Mouse (Mus musculus): ENCODE measurements at regions not wholly inside any gene's neighbourhood (a gene's known extent, or its start where the extent isn't known, plus 50 kb on each side); places are given as distances from the start of the nearest gene placed in this dataset.

DNA sequence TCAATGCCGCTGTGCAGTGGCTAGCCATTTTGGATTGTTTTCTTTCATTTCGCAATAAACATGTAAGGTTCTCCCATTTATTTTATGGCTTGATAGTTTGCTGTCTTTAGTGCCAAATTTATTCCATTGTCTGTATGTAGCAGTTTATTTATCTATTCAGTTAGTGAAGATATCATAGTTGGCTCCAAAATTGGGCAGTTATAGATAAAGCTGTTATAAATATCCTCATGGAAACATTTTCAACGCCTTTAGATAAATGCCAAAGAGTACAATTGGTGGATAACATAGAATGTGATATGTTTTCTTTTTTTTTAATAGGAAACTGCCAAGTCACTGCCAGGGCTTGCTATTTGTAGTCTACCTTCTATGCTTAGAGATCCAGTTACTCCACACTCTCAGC is 265.1 kb upstream of the Tas2r119 start:
- no peak overlapping the region for H3K27ac ChIP-seq (replicated peaks)
- 70% methylated on average over 3 of the region's 3 CpGs for WGBS (ENCODE audit: insufficient replicate concordance)

DNA sequence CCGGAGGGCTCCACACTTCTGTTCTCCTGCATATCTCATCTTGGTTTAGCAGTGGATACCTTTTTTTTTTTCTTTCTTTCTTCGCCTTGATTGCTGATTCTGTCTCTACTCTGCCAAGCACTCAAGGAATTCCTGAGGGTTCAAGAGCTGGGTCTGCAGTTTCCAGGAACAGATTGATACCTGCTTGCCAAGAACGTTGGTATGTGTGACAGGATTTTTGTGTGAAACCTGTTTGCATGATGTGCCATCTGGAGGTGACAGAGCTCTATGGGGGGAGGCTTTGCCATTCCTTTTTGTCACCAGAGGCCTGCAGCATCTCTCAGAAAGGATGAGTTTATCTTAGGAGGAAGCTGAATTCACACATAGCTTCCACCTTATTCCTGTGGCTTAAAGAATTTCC is 255.6 kb upstream of the Tas2r119 start:
- no peak overlapping the region for H3K27ac ChIP-seq (replicated peaks)
- ATAC-seq (ENCODE audit: insufficient read depth) = no peak
- no peaks in the 10 kb centered on the region for H3K36me3 ChIP-seq (replicated peaks)
- no peak overlapping the region for H3K4me2 ChIP-seq
- H3K27me3 ChIP-seq = no peaks in the 10 kb centered on the region
- WGBS (ENCODE audit: insufficient replicate concordance) = 46% methylated on average over 3 of the region's 3 CpGs
- H3K4me1 ChIP-seq (replicated peaks) = no peaks in the 10 kb centered on the region
- no peak overlapping the region for H3K9ac ChIP-seq
- no peak overlapping the region for H3K4me3 ChIP-seq (replicated peaks)
- no peaks in the 10 kb centered on the region; the same call in 1 of the 2 replicates for H3K9me3 ChIP-seq (replicated peaks)

More for the DNA sequence above, 265.1 kb upstream of the Tas2r119 start:
- no peaks in the 10 kb centered on the region for H3K36me3 ChIP-seq (replicated peaks)
- no peaks in the 10 kb centered on the region for H3K27me3 ChIP-seq
- no peak for ATAC-seq (ENCODE audit: insufficient read depth)
- no peaks in the 10 kb centered on the region for H3K9me3 ChIP-seq (replicated peaks)
- H3K9ac ChIP-seq = no peak overlapping the region
- H3K4me3 ChIP-seq (replicated peaks) = no peak overlapping the region
- H3K4me2 ChIP-seq = no peak overlapping the region
- no peaks in the 10 kb centered on the region for H3K4me1 ChIP-seq (replicated peaks)

DNA sequence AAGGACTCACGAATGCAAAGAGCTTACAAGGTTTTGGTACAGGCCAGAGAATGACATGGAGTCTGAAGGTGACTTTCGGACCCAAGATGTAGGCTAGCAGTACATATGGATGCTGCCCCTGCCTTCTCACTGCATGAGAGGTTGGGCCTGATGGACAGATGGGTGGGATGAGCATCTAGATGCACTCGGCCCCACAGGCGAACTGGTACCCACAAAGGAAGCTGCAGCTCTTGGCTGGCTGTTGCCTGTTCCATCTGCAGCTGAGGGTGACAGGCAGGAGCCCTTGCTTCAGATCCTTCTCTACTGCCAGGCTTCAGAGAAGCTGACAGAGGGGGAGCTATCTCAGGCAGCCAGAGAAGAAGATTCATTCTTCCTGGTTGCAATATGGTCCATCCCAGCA is 216.8 kb upstream of the Tas2r119 start:
- Histone ChIP-seq H3K36me3 (replicated peaks) (no peaks in the 10 kb centered on the region), H3K27ac (replicated peaks) (no peak overlapping the region), H3K4me2 (no peak overlapping the region), H3K9ac (no peak overlapping the region), H3K4me1 (replicated peaks) (no peaks in the 10 kb centered on the region), H3K9me3 (replicated peaks) (no peaks in the 10 kb centered on the region), H3K27me3 (no peaks in the 10 kb centered on the region), H3K4me3 (replicated peaks) (no peak overlapping the region)
- ATAC-seq (ENCODE audit: insufficient read depth) = no peak
- 53% methylated on average over 4 of the region's 4 CpGs for WGBS (ENCODE audit: insufficient replicate concordance)

GRCm38 (mm10) chr15:31961963-31962362 is 215.1 kb upstream of the Tas2r119 start:
- Histone ChIP-seq H3K27ac (replicated peaks) (no peak overlapping the region), H3K4me1 (replicated peaks) (no peaks in the 10 kb centered on the region), H3K27me3 (no peaks in the 10 kb centered on the region), H3K4me3 (replicated peaks) (no peak overlapping the region), H3K9ac (no peak overlapping the region), H3K36me3 (replicated peaks) (no peaks in the 10 kb centered on the region), H3K9me3 (replicated peaks) (no peaks in the 10 kb centered on the region), H3K4me2 (no peak overlapping the region)
- WGBS (ENCODE audit: insufficient replicate concordance) = 45% methylated on average over 2 of the region's 2 CpGs
- ATAC-seq (ENCODE audit: insufficient read depth) = no peak

DNA sequence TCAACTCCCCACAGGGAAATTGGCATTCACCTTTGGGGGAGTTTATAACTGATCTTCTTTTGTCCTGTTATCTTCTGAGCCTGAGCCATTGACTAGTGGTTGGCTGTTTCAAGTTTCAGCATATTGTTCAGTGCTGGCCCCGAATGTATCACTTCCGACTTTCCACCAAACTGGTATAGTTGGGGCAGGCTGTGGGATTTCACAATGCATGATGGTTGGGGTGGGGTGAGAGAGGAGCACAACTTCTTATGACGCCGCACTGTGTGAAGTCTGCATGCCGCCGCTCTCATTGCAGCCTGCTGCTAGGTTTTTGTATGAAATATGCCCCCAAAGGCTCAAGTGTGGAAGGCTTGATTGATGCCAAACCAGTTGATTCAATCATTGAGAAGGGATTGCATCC is 212.2 kb upstream of the Tas2r119 start:
- no peak for ATAC-seq (ENCODE audit: insufficient read depth)
- no peaks in the 10 kb centered on the region for H3K36me3 ChIP-seq (replicated peaks)

GRCm38 (mm10) chr15:31965542-31965941 is 211.5 kb upstream of the Tas2r119 start:
- H3K36me3 ChIP-seq (replicated peaks) = no peaks in the 10 kb centered on the region
- no peaks in the 10 kb centered on the region for H3K4me1 ChIP-seq (replicated peaks)
- H3K27me3 ChIP-seq = no peaks in the 10 kb centered on the region
- no peak overlapping the region for H3K4me3 ChIP-seq (replicated peaks)
- 45% methylated on average over 4 of the region's 4 CpGs for WGBS (ENCODE audit: insufficient replicate concordance)
- H3K9ac ChIP-seq = no peak overlapping the region
- ATAC-seq (ENCODE audit: insufficient read depth) = no peak
- H3K9me3 ChIP-seq (replicated peaks) = no peaks in the 10 kb centered on the region
- H3K4me2 ChIP-seq = no peak overlapping the region
- H3K27ac ChIP-seq (replicated peaks) = no peak overlapping the region

More for the DNA sequence above, 212.2 kb upstream of the Tas2r119 start:
- H3K9ac ChIP-seq = no peak overlapping the region
- 77% methylated on average over 6 of the region's 6 CpGs for WGBS (ENCODE audit: insufficient replicate concordance)
- no peaks in the 10 kb centered on the region for H3K9me3 ChIP-seq (replicated peaks)
- H3K4me3 ChIP-seq (replicated peaks) = no peak overlapping the region
- no peaks in the 10 kb centered on the region for H3K4me1 ChIP-seq (replicated peaks)
- H3K27me3 ChIP-seq = no peaks in the 10 kb centered on the region
- no peak overlapping the region for H3K27ac ChIP-seq (replicated peaks)
- no peak overlapping the region for H3K4me2 ChIP-seq

DNA sequence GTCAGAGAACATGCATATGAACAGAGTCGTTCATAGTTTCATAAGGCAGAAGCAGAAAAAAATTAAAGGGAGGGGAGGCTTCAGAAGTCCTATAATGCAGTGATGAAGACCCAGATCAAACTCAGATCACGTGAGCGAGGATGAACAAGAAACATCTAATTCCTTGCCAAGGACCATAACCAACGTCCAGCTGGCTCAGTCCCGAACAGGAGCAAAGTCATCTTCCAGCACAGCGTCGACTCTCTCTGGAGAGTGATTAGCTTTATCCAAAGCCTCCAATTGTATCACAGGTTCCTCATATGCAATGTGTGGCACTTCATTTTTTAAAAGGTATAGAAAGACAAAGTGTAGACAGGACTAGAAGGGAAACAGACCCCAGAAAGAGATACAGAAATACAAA is 204.2 kb upstream of the Tas2r119 start:
- ATAC-seq (ENCODE audit: insufficient read depth) = no peak

GRCm38 (mm10) chr15:31973889-31974288 is 203.2 kb upstream of the Tas2r119 start:
- Histone ChIP-seq H3K9me3 (replicated peaks) (no peaks in the 10 kb centered on the region), H3K36me3 (replicated peaks) (no peaks in the 10 kb centered on the region), H3K4me2 (no peak overlapping the region), H3K4me3 (replicated peaks) (no peak overlapping the region), H3K27ac (replicated peaks) (no peak overlapping the region), H3K9ac (no peak overlapping the region), H3K27me3 (no peaks in the 10 kb centered on the region), H3K4me1 (replicated peaks) (no peaks in the 10 kb centered on the region)
- no peak for ATAC-seq (ENCODE audit: insufficient read depth)
- WGBS (ENCODE audit: insufficient replicate concordance) = 71% methylated on average over 11 of the region's 11 CpGs

More for the DNA sequence above, 204.2 kb upstream of the Tas2r119 start:
- Histone ChIP-seq H3K27ac (replicated peaks) (no peak overlapping the region), H3K4me3 (replicated peaks) (no peak overlapping the region), H3K27me3 (no peaks in the 10 kb centered on the region), H3K9me3 (replicated peaks) (no peaks in the 10 kb centered on the region), H3K4me1 (replicated peaks) (no peaks in the 10 kb centered on the region), H3K36me3 (replicated peaks) (no peaks in the 10 kb centered on the region), H3K4me2 (no peak overlapping the region), H3K9ac (no peak overlapping the region)
- WGBS (ENCODE audit: insufficient replicate concordance) = 64% methylated on average over 7 of the region's 7 CpGs

DNA sequence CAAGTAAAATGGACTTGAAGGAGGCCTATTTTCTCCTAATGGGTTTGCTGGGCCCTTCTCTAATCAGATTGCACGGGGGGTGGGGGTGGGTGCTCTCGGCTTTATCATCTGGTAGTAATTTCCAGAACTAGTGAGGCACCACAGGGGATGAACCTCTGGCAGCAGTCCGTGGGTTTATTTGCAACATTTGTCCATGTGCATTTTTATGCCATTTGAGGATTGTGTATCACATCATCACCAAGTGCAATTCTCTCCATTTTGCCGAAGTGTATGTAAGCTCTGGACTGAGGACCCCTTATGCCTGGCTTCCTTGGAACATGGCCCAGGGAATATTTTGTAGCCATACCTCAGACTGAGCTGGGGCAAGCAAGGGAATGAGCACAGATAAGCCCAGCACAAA is 200.6 kb upstream of the Tas2r119 start:
- WGBS (ENCODE audit: insufficient replicate concordance) = 51% methylated on average over 4 of the region's 4 CpGs
- H3K27ac ChIP-seq (replicated peaks) = no peak overlapping the region

GRCm38 (mm10) chr15:31977563-31977962 is 199.5 kb upstream of the Tas2r119 start:
- no peak overlapping the region for H3K27ac ChIP-seq (replicated peaks)
- no peaks in the 10 kb centered on the region for H3K36me3 ChIP-seq (replicated peaks)
- H3K27me3 ChIP-seq = no peaks in the 10 kb centered on the region
- no peak overlapping the region for H3K4me2 ChIP-seq
- H3K4me1 ChIP-seq (replicated peaks) = no peaks in the 10 kb centered on the region
- WGBS (ENCODE audit: insufficient replicate concordance) = 63% methylated on average over 3 of the region's 3 CpGs
- H3K4me3 ChIP-seq (replicated peaks) = no peak overlapping the region
- no peak for ATAC-seq (ENCODE audit: insufficient read depth)
- no peaks in the 10 kb centered on the region for H3K9me3 ChIP-seq (replicated peaks)
- no peak overlapping the region for H3K9ac ChIP-seq

More for the DNA sequence above, 200.6 kb upstream of the Tas2r119 start:
- no peak overlapping the region for H3K4me2 ChIP-seq
- no peaks in the 10 kb centered on the region for H3K27me3 ChIP-seq
- ATAC-seq (ENCODE audit: insufficient read depth) = no peak
- no peak overlapping the region for H3K4me3 ChIP-seq (replicated peaks)
- H3K4me1 ChIP-seq (replicated peaks) = no peaks in the 10 kb centered on the region
- no peak overlapping the region for H3K9ac ChIP-seq
- no peaks in the 10 kb centered on the region for H3K36me3 ChIP-seq (replicated peaks)
- H3K9me3 ChIP-seq (replicated peaks) = no peaks in the 10 kb centered on the region

DNA sequence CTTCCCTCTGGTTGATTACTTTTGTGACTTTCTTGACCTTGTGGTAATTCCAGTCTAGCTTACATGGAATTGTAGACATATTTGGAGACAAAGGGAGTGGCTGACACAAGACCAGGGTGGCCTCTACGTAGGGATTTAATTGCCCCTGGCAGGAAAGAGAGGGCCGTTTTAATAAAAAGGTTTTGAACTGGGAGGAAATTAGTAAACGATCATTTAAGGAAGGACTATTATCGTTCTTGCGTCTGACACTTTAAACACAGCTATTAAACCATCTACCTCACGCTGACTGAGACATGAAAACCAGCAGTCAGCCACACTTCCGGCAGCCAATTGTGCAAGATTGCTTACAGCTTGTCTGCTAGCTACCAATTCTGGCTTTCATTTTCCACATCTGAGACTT is 197.1 kb upstream of the Tas2r119 start:
- H3K4me2 ChIP-seq = no peak overlapping the region
- no peak overlapping the region for H3K27ac ChIP-seq (replicated peaks)
- H3K9me3 ChIP-seq (replicated peaks) = no peaks in the 10 kb centered on the region
- no peaks in the 10 kb centered on the region for H3K4me1 ChIP-seq (replicated peaks)
- 54% methylated on average over 7 of the region's 7 CpGs for WGBS (ENCODE audit: insufficient replicate concordance)
- H3K36me3 ChIP-seq (replicated peaks) = no peaks in the 10 kb centered on the region
- no peaks in the 10 kb centered on the region for H3K27me3 ChIP-seq
- ATAC-seq (ENCODE audit: insufficient read depth) = no peak
- no peak overlapping the region for H3K9ac ChIP-seq
- no peak overlapping the region for H3K4me3 ChIP-seq (replicated peaks)

- no peaks in the 10 kb centered on the region for H3K36me3 ChIP-seq (replicated peaks)
- whole genome bisulfite sequencing (ENCODE audit: insufficient replicate concordance) = 69% methylated on average over 1 of the region's 1 CpGs
These were observed 196.3 kb upstream of the Tas2r119 start for GRCm38 (mm10) chr15:31980791-31981190.

More at GRCm38 (mm10) chr15:31980791-31981190, 196.3 kb upstream of the Tas2r119 start:
- Histone ChIP-seq H3K27me3 (no peaks in the 10 kb centered on the region), H3K9ac (no peak overlapping the region), H3K4me1 (replicated peaks) (no peaks in the 10 kb centered on the region), H3K4me3 (replicated peaks) (no peak overlapping the region), H3K9me3 (replicated peaks) (no peaks in the 10 kb centered on the region), H3K4me2 (no peak overlapping the region), H3K27ac (replicated peaks) (no peak overlapping the region)
- no peak for ATAC-seq (ENCODE audit: insufficient read depth)

All from liver, embryonic 15.5 days (tissue).